Mouse (Mus musculus) right cerebral cortex, postnatal 14 days (tissue): ENCODE results near the gene Elf1.
A peak's percentile ranks its signal among the peaks of the same experiment; 100 is the strongest.
"Not testable (repeated sequence)": the region's sequence is repeated elsewhere in the genome, so short reads cannot be mapped to it uniquely, and the experiment has no call there.

ENCODE experiments used
- DNase-seq: peaks from one replicate; pipeline ENCODE4 v3.0.0; 2022

The Elf1 gene

GRCm38 (mm10) chr14:79480624-79481338 is at the start of gene Elf1:
Gene Elf1 (plus strand): TSS chr14:79481194.
- DNase-seq = peak; percentile 97

GRCm38 (mm10) chr14:79434068-79434467 is 46.9 kb upstream of the Elf1 start:
- no peak for DNase-seq

DNA sequence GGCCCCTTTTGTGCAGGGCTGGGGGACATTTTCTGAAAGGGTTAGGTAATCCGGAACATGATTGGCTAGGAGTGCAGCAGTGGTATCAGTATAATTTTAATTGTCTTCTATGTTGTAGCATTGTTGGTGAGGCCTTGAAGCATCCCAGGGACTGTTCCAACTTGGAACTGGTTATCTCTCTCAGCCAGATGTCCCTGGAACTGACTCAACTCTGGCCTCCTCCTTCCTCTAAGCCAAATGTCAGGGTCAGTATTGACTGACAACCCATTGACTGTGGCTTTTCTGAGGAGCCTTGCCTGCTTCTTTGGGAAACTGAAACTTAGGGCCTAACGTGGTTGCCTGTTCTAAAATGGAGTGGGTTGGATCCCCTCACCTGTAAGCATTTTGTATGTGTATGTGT is 40.3 kb upstream of the Elf1 start:
- no peak for DNase-seq

DNA sequence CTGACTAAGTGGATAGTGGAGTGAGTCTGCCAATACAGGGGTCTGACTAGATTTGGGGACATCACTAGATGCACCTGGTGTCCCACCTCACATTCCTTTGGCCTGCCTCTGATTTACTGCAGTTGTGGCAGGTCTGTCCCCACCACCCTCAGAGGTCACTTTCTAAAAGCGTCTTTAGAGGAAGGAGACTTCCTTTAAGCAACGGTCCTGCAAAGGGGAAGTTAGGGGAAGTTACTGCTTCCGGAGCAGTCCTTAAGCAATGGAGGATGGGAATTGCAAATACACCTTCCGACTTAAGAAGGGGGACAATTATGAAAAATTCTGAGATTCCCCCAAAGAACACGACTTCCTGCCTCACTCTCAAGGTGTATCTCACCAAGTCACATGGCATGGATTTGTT is 39.6 kb upstream of the Elf1 start:
- no peak for DNase-seq

DNA sequence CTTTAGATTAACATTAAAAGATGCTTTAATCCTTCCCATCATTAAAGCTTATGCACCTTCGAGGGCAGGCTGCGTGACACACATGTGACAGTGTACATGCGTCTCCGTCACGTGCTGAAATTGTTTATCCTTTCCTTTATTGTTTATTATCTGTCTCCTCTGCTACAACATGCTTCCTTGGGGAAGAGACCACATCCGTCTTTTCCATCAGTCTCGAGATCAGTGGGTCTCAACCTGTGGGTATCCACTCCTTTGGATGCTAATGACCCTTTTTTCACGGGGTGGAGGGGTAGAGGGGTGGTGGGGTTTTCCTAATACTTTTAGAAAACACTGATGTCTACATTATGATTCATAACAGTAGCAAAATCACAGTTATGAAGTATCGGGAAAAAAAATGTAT is 36.4 kb upstream of the Elf1 start:
- no peak for DNase-seq

DNA sequence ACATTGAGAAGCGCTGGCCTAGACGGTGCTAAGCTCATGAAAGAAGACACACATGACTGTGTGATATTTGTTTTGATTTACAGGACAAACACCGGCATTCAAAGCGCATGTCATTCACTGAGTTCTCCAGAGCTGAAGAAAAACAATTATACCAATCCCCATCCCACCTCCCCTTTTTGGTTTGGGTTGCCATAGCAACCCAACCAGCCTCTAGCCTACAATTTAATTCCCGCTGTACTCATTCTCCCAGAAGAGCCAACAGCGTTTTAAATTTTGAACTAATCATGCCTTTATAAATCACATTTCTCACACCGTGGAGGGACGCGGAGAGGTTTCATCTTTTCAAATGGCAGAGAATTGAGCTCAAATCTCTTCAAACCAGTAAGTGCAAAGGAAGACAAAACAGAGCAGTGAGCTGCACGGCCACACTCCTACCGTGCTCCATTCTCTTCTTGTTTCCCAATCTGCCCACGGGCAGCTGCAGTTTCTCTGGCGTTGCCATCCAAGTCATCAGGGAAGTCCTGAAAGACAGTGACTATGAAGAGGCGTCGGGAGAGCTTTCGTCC is 35.9 kb upstream of the Elf1 start:
- DNase-seq = peak; percentile 12

DNA sequence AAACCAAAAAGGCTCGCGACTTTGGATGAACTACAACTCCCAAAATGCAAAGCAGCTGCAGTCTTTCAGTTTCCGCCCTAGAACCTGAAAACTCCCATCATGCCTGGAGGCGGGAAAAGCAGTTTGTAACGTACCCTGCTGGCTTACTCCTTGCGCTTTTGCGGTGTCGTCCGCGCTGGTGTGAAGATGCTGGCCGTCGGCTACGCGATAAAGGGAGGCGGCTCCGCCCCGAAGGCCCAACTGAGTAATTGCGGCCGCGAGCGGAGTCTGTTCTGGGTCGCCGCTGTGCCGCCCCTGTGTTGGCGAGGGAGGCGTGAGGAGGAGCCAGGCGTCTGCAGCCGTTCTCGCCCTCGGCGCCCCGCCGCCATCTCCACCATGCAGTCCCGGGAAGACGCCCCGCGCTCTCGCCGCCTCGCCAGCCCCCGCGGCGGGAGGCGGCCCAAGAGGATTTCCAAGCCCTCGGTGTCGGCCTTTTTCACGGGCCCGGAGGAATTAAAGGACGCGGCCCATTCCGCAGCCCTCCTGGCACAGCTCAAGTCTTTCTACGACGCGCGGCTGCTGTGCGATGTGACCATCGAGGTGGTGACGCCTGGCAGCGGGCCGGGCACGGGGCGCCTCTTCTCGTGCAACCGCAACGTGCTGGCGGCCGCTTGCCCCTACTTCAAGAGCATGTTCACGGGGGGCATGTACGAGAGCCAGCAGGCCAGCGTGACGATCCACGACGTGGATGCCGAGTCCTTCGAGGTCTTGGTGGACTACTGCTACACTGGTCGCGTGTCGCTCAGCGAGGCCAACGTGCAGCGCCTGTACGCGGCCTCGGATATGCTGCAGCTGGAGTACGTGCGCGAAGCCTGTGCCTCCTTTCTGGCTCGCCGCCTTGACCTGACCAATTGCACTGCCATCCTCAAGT is 29.1 kb upstream of the Elf1 start, which contains the start of gene Kbtbd6:
Gene Kbtbd6 (plus strand): TSS at position 155 of the 910 bp plus-strand sequence.
- peak; percentile 58 for DNase-seq

GRCm38 (mm10) chr14:79452591-79452934 is 28.4 kb upstream of the Elf1 start:
- DNase-seq = not testable (repeated sequence)

GRCm38 (mm10) chr14:79460401-79460800 is 20.6 kb upstream of the Elf1 start:
- DNase-seq = no peak

DNA sequence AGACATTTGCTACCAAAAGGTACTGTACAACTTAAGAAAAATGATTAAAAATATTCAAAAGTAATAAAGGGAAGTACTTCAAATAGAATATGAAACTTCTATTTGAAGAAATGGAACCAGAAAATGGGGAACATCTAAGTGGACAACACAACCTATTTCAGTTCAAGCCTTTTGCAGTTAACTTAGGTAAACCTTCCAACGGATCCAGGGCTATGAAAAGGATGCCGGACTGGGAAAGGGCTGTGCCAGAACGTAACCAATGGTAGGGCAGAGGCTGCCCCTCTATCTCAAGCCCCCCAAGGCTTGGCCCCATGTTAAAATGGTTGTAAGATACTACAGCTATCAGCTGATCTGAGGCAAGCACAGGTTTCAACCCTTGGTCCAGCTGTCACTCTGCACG is 20.0 kb upstream of the Elf1 start:
- no peak for DNase-seq

DNA sequence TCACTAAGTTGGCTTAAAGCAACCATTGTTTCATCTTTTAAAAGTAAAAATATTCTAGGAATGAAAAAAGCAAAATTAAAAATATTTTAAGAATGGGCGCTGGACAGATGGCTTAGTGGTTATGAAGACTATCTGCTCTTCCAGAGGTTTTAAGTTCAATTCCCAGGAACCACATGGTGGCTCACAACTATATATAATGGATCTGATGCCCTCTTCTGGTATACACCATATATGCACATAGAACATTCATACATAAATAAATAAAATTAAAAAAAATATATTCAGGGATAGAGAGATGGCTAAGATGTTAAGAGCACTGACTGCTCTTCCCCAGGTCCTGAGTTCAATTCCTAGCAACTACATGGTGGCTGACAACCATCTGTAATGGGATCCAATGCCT is 15.4 kb upstream of the Elf1 start:
- no peak for DNase-seq

- peak; percentile 75 for DNase-seq
These were observed 13.4 kb upstream of the Elf1 start for GRCm38 (mm10) chr14:79467621-79468020.

DNA sequence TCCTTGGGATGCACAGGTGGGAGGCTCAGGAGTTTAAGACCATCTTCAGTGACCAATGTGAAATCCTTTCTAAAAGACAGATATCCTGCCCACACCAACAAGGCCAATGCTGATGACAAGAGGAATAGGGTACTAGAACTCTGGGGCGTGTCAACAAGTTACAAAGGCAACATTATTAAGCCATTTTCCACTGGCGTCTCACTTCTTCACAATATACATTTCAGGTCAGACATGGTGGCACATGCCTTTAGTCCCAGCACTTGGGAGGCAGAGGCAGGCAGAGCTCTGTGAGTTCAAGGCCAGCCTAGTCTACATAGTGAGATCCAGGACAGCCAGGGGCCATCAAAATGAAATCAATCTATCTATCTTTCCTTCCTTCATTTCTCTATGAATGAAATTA is 7.6 kb upstream of the Elf1 start:
- no peak for DNase-seq

DNA sequence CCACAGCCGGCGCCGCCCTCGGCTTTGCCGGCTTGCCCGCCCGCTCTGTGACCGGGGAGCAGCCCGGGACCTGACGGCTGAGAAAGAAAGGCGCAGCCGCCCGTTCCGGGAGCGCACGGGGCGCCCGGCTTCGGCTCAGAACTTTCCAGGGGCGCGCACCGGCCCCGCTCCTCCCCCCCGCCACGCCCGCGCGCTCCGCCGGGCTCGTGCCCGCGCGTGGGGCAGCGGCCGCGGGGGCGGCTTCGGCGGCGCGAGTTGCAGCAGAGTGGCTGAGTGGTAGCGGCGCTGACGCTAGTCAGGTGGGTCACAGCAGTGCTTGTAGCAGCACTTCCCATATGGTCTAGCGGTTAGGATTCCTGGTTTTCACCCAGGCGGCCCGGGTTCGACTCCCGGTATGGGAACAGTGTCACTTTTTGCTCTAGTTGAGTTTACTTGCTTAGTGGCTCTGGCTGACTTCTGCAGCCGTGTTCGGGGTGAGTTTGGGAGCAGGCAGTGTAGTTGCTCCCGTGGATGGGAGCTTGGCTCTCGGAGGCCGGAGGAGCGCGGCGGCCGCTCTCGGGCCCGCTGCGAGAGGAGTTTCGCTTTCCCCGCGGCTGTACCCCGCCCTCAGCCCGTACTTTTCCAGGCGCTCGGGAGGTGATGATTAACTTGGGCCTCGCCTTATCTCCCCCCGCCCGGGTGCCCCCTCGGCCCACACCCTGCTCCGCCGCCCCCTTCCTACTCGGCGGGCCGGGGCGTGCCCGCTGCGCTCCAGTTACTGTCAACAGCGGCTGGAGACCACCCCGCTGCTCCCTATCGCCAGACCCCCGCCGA is 551 bp downstream of the Elf1 start, which contains the start of gene Wbp4:
Gene Wbp4 (minus strand): TSS at position 182 of the 813 bp plus-strand sequence.
- peak; percentile 91 for DNase-seq

- peak; percentile 12 for DNase-seq
These were observed 1.3 kb downstream of the Elf1 start for GRCm38 (mm10) chr14:79482251-79482661.

DNA sequence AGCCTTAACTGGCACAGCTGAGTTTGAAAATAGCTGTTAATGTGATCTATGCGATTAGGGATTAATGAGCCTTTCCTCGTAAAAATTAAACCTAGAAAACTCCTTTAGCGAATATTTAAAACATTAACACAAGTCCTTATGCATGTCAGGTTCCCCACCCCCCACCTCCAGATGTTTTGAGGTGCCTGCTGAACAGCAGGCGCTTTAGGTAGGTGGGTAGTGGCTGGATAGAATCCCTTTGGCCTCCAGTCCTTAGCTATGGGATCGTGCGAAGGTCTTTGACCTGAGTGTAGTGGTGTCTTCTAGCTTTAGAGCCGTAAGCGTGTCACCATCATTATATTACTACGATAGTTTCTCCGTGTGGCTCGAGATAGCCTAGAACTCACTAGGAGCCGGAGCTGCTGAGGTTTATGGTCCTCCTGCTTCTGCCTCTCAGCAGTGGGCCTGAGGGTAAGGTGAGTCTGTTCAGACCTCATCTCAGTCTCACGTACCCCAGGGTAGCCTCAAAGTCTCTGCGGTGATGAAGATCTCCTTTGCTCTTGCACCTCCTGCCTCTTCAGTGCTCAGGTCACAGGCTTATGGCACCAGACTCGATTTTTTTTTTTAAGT is 1.9 kb downstream of the Elf1 start:
- DNase-seq = no peak

DNA sequence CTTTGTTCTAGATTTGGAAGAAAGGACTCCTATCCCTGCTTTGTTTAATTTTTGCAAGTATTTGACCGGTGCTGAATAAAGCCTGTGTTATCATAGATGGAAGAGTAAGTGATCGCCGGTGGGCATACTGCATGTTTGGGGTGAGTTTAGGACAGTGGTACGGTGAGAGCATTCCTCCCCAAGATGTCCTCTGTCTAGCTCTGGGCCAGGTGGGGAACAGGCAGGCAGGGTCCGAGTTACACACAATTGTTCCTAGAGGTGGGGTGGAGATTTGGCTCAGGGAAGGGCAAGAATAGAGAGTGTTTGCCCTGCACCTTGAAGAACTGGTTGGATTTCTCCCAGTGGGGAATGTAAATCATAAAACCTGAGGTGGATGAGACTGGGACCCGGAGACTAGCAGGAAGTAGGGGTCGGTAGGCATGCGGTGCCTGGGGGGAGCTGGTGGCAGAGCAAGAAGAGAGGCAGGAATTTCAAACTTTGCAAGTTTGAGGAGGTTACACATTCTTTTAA is 2.7 kb downstream of the Elf1 start:
- no peak for DNase-seq

- DNase-seq = no peak
These were observed 5.6 kb downstream of the Elf1 start for GRCm38 (mm10) chr14:79486617-79486992.

- DNase-seq = no peak
These were observed 6.2 kb downstream of the Elf1 start for GRCm38 (mm10) chr14:79486993-79487731.

GRCm38 (mm10) chr14:79488531-79488930 is 7.5 kb downstream of the Elf1 start:
- DNase-seq = no peak

DNA sequence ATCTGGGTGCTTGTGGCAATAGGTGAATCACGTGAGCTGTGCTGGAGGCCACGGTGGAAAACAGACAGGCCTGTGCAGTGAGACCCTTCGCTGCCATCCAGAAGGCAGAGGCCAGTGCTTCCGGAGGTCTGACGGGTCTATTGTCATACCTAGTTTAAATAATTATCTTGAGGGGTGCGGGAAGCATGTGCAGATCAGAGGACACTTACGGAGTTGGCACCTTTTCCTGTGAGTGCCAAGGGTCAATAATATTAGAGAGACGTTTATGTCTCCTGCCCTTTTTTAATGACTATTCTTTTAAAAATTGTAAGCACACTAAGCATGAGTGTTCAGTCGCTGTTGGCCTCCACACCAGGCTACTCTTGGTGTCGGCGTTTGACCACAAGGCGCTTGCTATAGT is 8.2 kb downstream of the Elf1 start:
- DNase-seq = no peak
